Mouse (Mus musculus) embryonic facial prominence, embryonic 10.5 days (tissue): ENCODE measurements at regions not wholly inside any gene's neighbourhood (a gene's known extent, or its start where the extent isn't known, plus 50 kb on each side); places are given as distances from the start of the nearest gene placed in this dataset.

ENCODE experiments used
- DNase-seq: peaks from one replicate; pipeline ENCODE4 v3.0.0-alpha.2; 2017; ENCODE audit warnings: low spot score
- H3K27ac ChIP-seq: fragments of 300-500 bp; sonication (generic); replicated peaks from 2 replicates; pipeline ENCODE4 v1.5.1; 2016; ENCODE audit warnings: mild to moderate bottlenecking
- H3K27me3 ChIP-seq: fragments of 300-500 bp; sonication (generic); replicated peaks from 2 replicates; pipeline ENCODE4 v1.6.1; 2016; ENCODE audit warnings: low read depth, mild to moderate bottlenecking; ENCODE audit not compliant: poor library complexity, severe bottlenecking
- H3K36me3 ChIP-seq: fragments of 300-500 bp; sonication (generic); replicated peaks from 2 replicates; pipeline ENCODE4 v1.6.1; 2016; ENCODE audit warnings: mild to moderate bottlenecking, moderate library complexity
- H3K4me1 ChIP-seq: fragments of 300-500 bp; sonication (generic); 2 replicates; pipeline ENCODE4 v1.6.1; 2016
- H3K4me3 ChIP-seq: fragments of 300-500 bp; sonication (generic); 2 replicates; pipeline ENCODE4 v1.5.1; 2016; ENCODE audit warnings: mild to moderate bottlenecking, moderate library complexity
- H3K9me3 ChIP-seq: fragments of 300-500 bp; sonication (generic); 2 replicates; pipeline ENCODE4 v1.6.1; 2016; ENCODE audit warnings: mild to moderate bottlenecking
- WGBS: fragments of 180-500 bp; shearing (Covaris S2); methylation state at CpG from one replicate; pipeline ENCODE4 v1.1.7; 2016; 5-methylcytosine and 5-hydroxymethylcytosine counted together

GRCm38 (mm10) chr9:14090454-14090853 lies 184.4 kb upstream of the Sesn3 start:
- Histone ChIP-seq H3K4me1 (peaks cover 28% of the 10 kb centered on the region), H3K9me3 (no peaks in the 10 kb centered on the region), H3K27ac (no peak overlapping the region), H3K36me3 (no peaks in the 10 kb centered on the region), H3K27me3 (no peaks in the 10 kb centered on the region), H3K4me3 (no peak overlapping the region)
- WGBS, result 92% methylated on average over 2 of the region's 2 CpGs
- no peak for DNase-seq

GRCm38 (mm10) chr9:14091099-14091930 lies 183.6 kb upstream of the Sesn3 start:
- H3K36me3 ChIP-seq, result no peaks in the 10 kb centered on the region
- H3K9me3 ChIP-seq, result no peaks in the 10 kb centered on the region
- 82% methylated on average over 8 of the region's 8 CpGs for WGBS
- DNase-seq, result no peak
- H3K4me3 ChIP-seq, result no peak overlapping the region
- H3K27me3 ChIP-seq, result no peaks in the 10 kb centered on the region
- H3K4me1 ChIP-seq, result peaks cover 28% of the 10 kb centered on the region
- no peak overlapping the region for H3K27ac ChIP-seq

- peak overlapping the region; percentile 48 for H3K27ac ChIP-seq
- H3K36me3 ChIP-seq, result no peaks in the 10 kb centered on the region
- peaks cover 17% of the 10 kb centered on the region for H3K4me1 ChIP-seq
- no peak overlapping the region for H3K4me3 ChIP-seq
- peak; percentile 35 for DNase-seq
- 61% methylated on average over 2 of the region's 2 CpGs for WGBS
- no peaks in the 10 kb centered on the region for H3K9me3 ChIP-seq
- H3K27me3 ChIP-seq, result no peaks in the 10 kb centered on the region
Observed at GRCm38 (mm10) chr9:14092996-14093442, 181.8 kb upstream of the Sesn3 start.

- Histone ChIP-seq H3K36me3 (no peaks in the 10 kb centered on the region), H3K27me3 (no peaks in the 10 kb centered on the region), H3K27ac (no peak overlapping the region), H3K4me3 (no peak overlapping the region), H3K4me1 (no peaks in the 10 kb centered on the region), H3K9me3 (no peaks in the 10 kb centered on the region)
- DNase-seq, result no peak
- 81% methylated on average over 1 of the region's 1 CpGs for WGBS
Observed at GRCm38 (mm10) chr9:14103538-14103937, 171.3 kb upstream of the Sesn3 start.

- Histone ChIP-seq H3K27ac (no peak overlapping the region), H3K27me3 (no peaks in the 10 kb centered on the region), H3K4me3 (no peak overlapping the region), H3K36me3 (no peaks in the 10 kb centered on the region), H3K9me3 (no peaks in the 10 kb centered on the region), H3K4me1 (no peaks in the 10 kb centered on the region)
- DNase-seq, result no peak
- WGBS, result 66% methylated on average over 2 of the region's 2 CpGs
Observed at GRCm38 (mm10) chr9:14104921-14105320, 169.9 kb upstream of the Sesn3 start.

- H3K4me1 ChIP-seq, result no peaks in the 10 kb centered on the region
- WGBS, result 77% methylated on average over 1 of the region's 1 CpGs
- H3K27ac ChIP-seq, result no peak overlapping the region
- H3K27me3 ChIP-seq, result no peaks in the 10 kb centered on the region
- H3K9me3 ChIP-seq, result no peaks in the 10 kb centered on the region
- no peak for DNase-seq
- no peak overlapping the region for H3K4me3 ChIP-seq
- no peaks in the 10 kb centered on the region for H3K36me3 ChIP-seq
Observed at GRCm38 (mm10) chr9:14106371-14106770, 168.5 kb upstream of the Sesn3 start.

GRCm38 (mm10) chr9:14108798-14109197 lies 166.1 kb upstream of the Sesn3 start:
- 79% methylated on average over 4 of the region's 4 CpGs for WGBS
- DNase-seq, result no peak
- H3K4me3 ChIP-seq, result no peak overlapping the region
- H3K4me1 ChIP-seq, result peaks cover 5% of the 10 kb centered on the region; the same call in 1 of the 2 replicates
- no peaks in the 10 kb centered on the region for H3K36me3 ChIP-seq
- no peaks in the 10 kb centered on the region for H3K9me3 ChIP-seq
- H3K27ac ChIP-seq, result no peak overlapping the region
- no peaks in the 10 kb centered on the region for H3K27me3 ChIP-seq

- WGBS, result 72% methylated on average over 4 of the region's 4 CpGs
- Histone ChIP-seq H3K9me3 (no peaks in the 10 kb centered on the region), H3K4me1 (peaks cover 5% of the 10 kb centered on the region; the same call in 1 of the 2 replicates), H3K27me3 (no peaks in the 10 kb centered on the region), H3K27ac (no peak overlapping the region), H3K36me3 (no peaks in the 10 kb centered on the region), H3K4me3 (no peak overlapping the region)
- no peak for DNase-seq
Observed at GRCm38 (mm10) chr9:14109492-14109891, 165.4 kb upstream of the Sesn3 start.

- Histone ChIP-seq H3K9me3 (no peaks in the 10 kb centered on the region), H3K27me3 (no peaks in the 10 kb centered on the region), H3K27ac (no peak overlapping the region), H3K4me1 (peaks cover 5% of the 10 kb centered on the region; the same call in 1 of the 2 replicates), H3K4me3 (no peak overlapping the region), H3K36me3 (no peaks in the 10 kb centered on the region)
- DNase-seq, result no peak
- WGBS, result 61% methylated on average over 2 of the region's 2 CpGs
Observed at GRCm38 (mm10) chr9:14111713-14112112, 163.2 kb upstream of the Sesn3 start.

GRCm38 (mm10) chr9:14115521-14115920 lies 159.3 kb upstream of the Sesn3 start:
- Histone ChIP-seq H3K27ac (no peak overlapping the region), H3K9me3 (no peaks in the 10 kb centered on the region), H3K4me3 (no peak overlapping the region), H3K27me3 (no peaks in the 10 kb centered on the region), H3K4me1 (peaks cover 9% of the 10 kb centered on the region; the same call in 1 of the 2 replicates), H3K36me3 (no peaks in the 10 kb centered on the region)
- 86% methylated on average over 3 of the region's 3 CpGs for WGBS
- DNase-seq, result no peak

GRCm38 (mm10) chr9:14116097-14116840 lies 158.6 kb upstream of the Sesn3 start:
- peaks cover 9% of the 10 kb centered on the region; the same call in 1 of the 2 replicates for H3K4me1 ChIP-seq
- H3K27ac ChIP-seq, result no peak overlapping the region
- no peak for DNase-seq
- no peak overlapping the region for H3K4me3 ChIP-seq
- H3K9me3 ChIP-seq, result no peaks in the 10 kb centered on the region
- no peaks in the 10 kb centered on the region for H3K36me3 ChIP-seq
- H3K27me3 ChIP-seq, result no peaks in the 10 kb centered on the region
- WGBS, result 80% methylated on average over 8 of the region's 8 CpGs

- Histone ChIP-seq H3K36me3 (no peaks in the 10 kb centered on the region), H3K4me3 (no peak overlapping the region), H3K9me3 (no peaks in the 10 kb centered on the region), H3K27me3 (no peaks in the 10 kb centered on the region), H3K27ac (no peak overlapping the region), H3K4me1 (no peaks in the 10 kb centered on the region; the same call in 1 of the 2 replicates)
- DNase-seq, result no peak
- WGBS, result 92% methylated on average over 5 of the region's 5 CpGs
Observed at GRCm38 (mm10) chr9:14133372-14133771, 141.5 kb upstream of the Sesn3 start.
